Mouse (Mus musculus) MN1 (cell line): ENCODE measurements at regions not wholly inside any gene's neighbourhood (a gene's known extent, or its start where the extent isn't known, plus 50 kb on each side); places are given as distances from the start of the nearest gene placed in this dataset.

ENCODE experiments used
- DNase-seq: peaks from one replicate; pipeline ENCODE4 v3.0.0-alpha.2; 2016; ENCODE audit warnings: low spot score

DNA sequence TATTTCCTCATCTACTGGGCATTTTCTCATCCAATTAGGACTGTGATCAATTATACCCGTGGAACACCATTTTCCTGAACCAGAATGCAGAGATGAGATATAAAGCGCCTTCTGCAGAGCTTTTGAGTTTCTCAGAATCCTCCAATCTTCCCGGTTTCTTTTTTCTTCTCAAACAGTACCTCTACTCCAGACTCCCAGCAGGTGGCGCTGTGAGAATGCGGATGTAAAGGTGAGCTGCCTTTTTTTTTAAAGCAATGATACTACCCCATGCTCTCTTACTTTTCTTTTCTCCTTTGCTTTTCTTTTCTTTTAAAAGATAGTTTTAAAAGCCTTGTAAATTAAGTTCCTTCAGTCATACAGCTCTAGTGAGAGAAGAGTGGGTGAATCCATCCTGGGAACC lies 224.4 kb upstream of the BB014433 start:
- peak; percentile 48 for DNase-seq

DNA sequence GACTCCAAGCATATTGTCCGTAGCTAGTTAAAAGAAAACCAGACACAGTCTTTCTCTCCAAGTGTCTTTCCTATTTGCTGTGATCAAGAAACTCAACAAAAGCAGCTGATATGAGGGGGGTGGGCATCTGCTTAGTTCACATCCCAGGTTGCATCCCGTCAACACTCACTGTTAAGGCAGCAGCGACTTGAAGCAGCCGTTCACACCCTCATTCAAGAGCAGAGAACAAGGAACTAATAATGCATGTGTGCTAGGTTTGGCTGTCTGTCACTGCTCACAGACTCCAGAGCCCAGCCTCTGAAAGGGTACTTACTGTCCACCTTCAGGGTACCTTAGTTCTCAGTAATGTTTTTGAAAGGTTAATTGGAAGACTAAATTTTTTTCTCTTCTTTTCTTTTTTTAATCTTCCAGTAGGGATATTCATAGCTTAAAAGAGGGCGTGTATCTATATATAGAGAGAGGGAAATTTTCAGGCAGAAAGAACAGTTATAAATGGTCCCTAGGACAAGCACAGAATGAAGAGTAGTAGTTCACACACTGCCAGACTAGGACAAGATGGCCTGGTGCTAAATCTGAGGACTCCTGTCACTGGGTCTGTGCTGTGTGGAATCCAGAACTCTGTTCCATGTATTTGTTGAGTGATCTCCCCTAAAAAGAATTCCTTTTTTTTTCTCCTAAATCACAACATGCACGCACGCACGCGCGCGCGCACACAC lies 199.1 kb upstream of the BB014433 start:
- DNase-seq: no peak

DNA sequence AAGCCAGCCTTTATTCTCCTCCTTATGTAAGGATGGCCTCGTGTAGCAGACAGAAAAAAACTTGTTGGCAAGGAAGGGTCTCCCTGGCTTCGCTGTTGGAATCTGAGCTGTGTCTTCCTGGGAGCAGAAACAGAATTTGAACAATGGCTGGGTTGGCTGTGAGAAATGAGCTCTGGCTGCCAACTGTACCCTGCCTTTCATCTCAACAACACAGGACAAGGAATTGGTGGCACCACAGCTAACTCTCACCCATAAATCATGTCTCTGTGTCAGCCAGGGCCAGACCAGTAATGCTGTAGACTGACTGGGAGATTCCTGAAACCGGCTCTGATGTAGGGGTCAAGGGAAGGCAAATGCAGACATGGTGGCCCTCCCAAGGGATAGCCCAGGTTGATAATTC lies 189.5 kb upstream of the BB014433 start:
- no peak for DNase-seq

DNA sequence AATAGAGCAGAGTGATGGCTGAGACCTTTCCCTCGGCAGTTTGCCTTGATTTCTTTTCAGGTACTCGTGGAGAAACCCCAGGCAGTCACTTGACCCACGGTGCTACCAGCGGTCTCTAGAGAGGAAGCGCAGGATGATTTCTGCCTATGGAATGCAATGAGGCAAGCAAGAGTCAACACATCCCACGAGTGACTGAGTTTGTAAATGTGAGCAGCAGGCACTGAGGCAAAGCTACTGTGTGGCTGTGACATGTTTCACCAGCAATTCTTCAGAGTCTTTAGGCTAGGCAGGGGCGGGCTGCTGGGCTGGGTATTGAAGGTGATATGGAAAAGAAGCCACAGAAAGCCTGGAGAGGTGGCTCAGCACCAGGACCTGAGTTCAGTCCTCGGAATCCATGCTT lies 187.4 kb upstream of the BB014433 start:
- no peak for DNase-seq

DNA sequence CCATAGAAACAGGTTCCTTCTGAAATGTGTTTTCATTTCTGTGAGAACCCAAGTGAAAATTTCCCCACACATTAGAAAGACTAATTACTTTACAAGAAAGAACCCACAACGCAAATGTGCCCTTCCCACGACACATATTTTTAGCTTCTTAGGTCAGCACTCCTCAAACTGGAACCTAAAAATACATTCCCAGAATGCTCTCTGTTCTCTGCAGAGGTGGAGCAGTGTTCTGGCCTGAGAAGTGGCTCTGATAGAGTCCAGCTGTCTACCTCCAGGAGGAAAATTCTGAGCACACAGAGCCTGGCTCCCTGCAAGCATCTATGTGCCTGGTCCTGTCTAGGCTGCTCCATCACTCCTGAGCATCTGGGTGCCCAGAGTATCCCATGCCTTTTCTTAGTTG lies 184.3 kb upstream of the BB014433 start:
- DNase-seq: no peak

DNA sequence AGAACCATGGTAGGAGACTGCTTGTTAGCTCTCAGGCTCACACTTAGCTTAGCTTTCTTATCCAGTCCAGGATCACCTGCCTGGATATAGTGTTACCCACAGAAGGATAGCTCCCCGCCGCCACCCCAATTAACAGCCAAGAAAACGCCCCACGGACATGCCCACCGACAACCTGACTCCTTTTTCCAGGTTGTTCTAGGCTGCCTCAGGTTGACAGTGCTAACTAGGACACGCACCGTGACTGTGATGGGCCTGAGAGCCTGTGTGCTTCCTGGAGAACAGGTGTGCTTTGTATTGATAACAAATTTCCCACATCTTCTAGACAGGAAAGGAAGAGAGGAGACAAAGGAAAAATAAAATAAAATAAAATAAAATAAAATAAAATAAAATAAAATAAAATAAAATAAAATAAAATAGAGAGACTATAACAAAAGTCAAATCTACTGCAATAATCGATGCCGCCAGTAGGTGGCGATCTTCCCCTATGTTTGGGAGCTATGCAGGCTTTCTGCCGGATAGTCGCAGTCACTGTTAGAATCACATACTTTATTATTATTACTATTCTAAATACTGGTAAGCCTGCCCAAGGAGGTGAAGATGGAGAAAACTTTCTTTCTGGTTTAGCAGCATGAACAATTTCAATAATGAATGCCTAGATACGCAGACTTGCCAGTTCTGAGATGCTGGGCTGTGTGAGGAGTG lies 175.5 kb upstream of the BB014433 start:
- DNase-seq: peak; percentile 51

DNA sequence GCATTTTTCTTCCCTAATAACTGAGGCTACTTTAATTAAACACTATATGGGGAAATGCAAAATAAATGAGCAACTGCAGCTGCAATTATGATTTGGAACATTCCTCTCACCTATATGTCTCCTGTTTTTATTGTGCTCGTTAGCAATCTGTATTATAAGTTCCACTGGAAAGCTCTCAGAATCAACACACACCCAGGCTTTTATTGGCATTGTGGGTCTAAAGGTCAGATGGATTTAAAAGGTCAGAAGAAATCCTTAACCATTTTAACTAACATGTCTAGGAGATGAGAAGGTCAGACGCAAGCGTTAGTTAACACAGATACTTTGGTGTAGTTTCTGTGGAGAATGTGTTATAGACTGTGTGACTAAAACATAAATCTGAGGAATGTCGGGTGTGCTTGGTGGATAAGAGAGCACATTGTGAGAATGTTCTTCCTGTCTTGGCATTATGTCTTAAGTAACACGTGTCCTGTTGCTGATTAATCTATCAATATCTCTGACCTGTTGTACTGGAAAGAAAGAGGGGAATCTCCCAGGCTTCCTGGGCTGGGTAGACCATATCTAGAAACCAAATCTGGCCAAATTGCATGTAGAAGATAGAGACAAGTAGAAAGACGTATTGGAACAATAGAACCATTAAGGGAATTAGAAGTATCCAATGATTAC lies 164.1 kb upstream of the BB014433 start:
- no peak for DNase-seq

DNA sequence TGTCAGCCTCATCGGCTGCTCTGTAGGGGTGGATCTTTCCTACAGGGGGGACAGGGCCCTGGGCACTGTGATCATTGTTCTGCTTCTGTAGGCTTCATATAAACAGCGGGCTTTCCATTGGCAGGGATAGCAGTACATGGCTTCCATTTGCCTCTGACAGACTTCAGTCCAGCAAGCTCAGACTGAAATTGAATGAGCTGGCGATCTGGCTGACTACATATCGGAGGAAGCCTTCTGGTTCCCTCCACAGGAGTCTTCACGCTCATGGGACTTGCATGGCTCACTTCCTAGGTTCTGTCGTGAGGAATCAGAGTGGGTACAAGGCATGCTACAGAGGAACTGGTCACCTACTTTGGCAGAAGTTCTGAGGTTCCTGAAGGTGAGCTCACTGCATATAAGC lies 155.7 kb upstream of the BB014433 start:
- DNase-seq: no peak

DNA sequence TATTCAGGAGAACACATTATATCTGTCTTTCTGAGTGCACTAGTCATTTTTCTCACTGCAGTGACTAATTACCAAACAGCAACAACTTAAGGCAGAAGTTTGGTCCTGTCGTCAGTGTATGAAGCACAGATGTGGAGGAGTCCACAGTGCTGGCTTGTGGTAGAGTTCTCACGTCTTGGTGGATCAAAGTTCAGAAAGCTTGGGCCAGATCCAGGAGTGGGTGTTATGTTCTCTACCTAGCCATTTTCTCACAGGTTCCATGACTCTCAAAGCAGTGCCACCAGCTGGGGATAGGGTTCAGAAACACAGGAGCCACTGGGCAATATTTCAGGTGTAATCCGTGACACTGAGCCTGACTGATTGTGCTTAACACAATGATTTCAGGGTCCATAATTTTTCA lies 144.8 kb upstream of the BB014433 start:
- no peak for DNase-seq

DNA sequence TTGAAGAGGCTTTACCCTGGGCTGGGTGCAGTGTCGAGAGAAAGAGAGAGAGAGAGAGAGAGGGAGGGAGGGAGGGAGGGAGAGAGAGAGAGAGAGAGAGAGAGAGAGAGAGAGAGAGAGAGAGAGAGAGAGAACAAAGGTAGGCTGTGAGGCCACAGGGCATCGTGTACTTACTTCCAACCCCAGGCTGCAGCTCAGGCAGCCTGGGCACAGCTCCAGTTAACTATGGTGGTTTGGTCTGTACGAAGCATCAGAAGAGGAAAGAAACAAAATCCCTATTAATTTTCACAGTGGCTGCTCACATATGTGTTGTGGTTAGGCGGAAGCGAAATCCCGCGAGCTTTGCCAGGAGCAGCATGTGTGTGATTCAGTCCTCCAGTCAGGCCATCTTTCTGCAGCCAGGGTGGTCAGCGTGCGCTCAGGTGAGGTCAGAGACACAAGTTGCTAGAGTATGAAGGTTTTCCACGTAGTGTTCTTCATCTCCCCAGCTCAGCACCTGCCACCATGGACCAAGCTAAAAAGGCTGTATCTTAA lies 143.3 kb upstream of the BB014433 start:
- DNase-seq: no peak
